Mouse (Mus musculus): ENCODE results near the gene Gm9044.

- TF ChIP-seq CTCF (IDR thresholded peaks at IDR 0.05; ENCODE audit: insufficient read depth, low read depth, low read length) (no peak), POLR2A (IDR thresholded peaks at IDR 0.05; ENCODE audit: insufficient read depth, low read depth, low read length) (no peak)
Observed at GRCm38 (mm10) chr10:118370443-118370842, 38.2 kb upstream of the Gm9044 start.
